Mouse (Mus musculus) embryonic fibroblast, embryonic 13.5 days (primary cell): ENCODE measurements around the gene Akt2. TPM values are rescaled to one million over a fixed set of nuclear protein-coding genes. Genes with fewer than 3 reads are reported as not detected.
"Not testable (repeated sequence)": the region's sequence is repeated elsewhere in the genome, so short reads cannot be mapped to it uniquely, and the experiment has no call there.

Experiments used
- H3K27ac ChIP-seq: 2 replicates; pipeline ENCODE4 v1.5.1; 2012; ENCODE audit warnings: low read length, control low read depth, inconsistent platforms; ENCODE audit not compliant: insufficient read depth
- H3K4me1 ChIP-seq: 2 replicates; pipeline ENCODE4 v1.6.1; 2011; ENCODE audit warnings: low read length; ENCODE audit not compliant: control insufficient read depth, insufficient read depth
- H3K4me3 ChIP-seq: 2 replicates; pipeline ENCODE4 v1.5.1; 2011; ENCODE audit warnings: mild to moderate bottlenecking, control low read depth, low read length; ENCODE audit not compliant: insufficient read depth
- CTCF ChIP-seq: IDR thresholded peaks from 2 replicates; pipeline ENCODE4 v1.5.1; 2011; ENCODE audit warnings: mild to moderate bottlenecking, control low read depth, low read length, moderate library complexity, borderline replicate concordance; ENCODE audit not compliant: insufficient read depth
- POLR2A ChIP-seq: IDR thresholded peaks from 2 replicates; pipeline ENCODE4 v1.6.1; 2011; ENCODE audit warnings: low read depth, mild to moderate bottlenecking, control low read depth, low read length, moderate library complexity
- polyA plus RNA-seq: library from polyadenylated mRNA; stranded (reverse); fragments of >200 nt; gene quantifications from 2 replicates; pipeline ENCODE4 v1.2.4, GENCODE M21; 2011; ENCODE audit warnings: low read depth; ENCODE audit not compliant: missing spikeins, insufficient read length

Akt2 gene
- polyA plus RNA-seq, 1 experiment, result 98.2 TPM

GRCm38 (mm10) chr7:27634691-27635090, 43.3 kb downstream of the Akt2 start:
- Histone ChIP-seq H3K4me1 (no peaks in the 10 kb centered on the region), H3K4me3 (no peak overlapping the region), H3K27ac (no peak overlapping the region)
- TF ChIP-seq CTCF (no peak), POLR2A (no peak)

GRCm38 (mm10) chr7:27635094-27635493, 43.7 kb downstream of the Akt2 start:
- not testable (repeated sequence) for H3K4me3 ChIP-seq, H3K27ac ChIP-seq, H3K4me1 ChIP-seq

GRCm38 (mm10) chr7:27644471-27644870, 53.1 kb downstream of the Akt2 start:
- Histone ChIP-seq H3K27ac (no peak overlapping the region), H3K4me3 (no peak overlapping the region), H3K4me1 (no peaks in the 10 kb centered on the region)
- TF ChIP-seq CTCF, result no peak
- no peak for TF ChIP-seq POLR2A

- TF ChIP-seq CTCF (no peak), POLR2A (no peak)
- Histone ChIP-seq H3K27ac (no peak overlapping the region), H3K4me1 (no peaks in the 10 kb centered on the region), H3K4me3 (no peak overlapping the region)
Observed at GRCm38 (mm10) chr7:27646516-27646915, 55.2 kb downstream of the Akt2 start.

GRCm38 (mm10) chr7:27647281-27648002, 56.1 kb downstream of the Akt2 start:
- TF ChIP-seq POLR2A (no peak), CTCF (no peak)
- Histone ChIP-seq H3K27ac (no peak overlapping the region), H3K4me3 (no peak overlapping the region), H3K4me1 (no peaks in the 10 kb centered on the region)

- Histone ChIP-seq H3K4me3 (no peak overlapping the region), H3K27ac (no peak overlapping the region), H3K4me1 (no peaks in the 10 kb centered on the region)
- TF ChIP-seq POLR2A, result no peak
- TF ChIP-seq CTCF, result no peak
Observed at GRCm38 (mm10) chr7:27649723-27650122, 58.4 kb downstream of the Akt2 start.

- H3K4me3 ChIP-seq, result no peak overlapping the region; the same call in 1 of the 2 replicates
- H3K4me1 ChIP-seq, result no peaks in the 10 kb centered on the region
- TF ChIP-seq CTCF (0 out of 2 replicates have a peak, but pooled peaks have one; percentile 18), POLR2A (no peak)
Observed at GRCm38 (mm10) chr7:27650949-27651348, 59.6 kb downstream of the Akt2 start.

GRCm38 (mm10) chr7:27653681-27654437, 62.5 kb downstream of the Akt2 start, which contains the start of gene Ttc9b:
Gene Ttc9b (plus strand): TSS chr7:27653915.
- TF ChIP-seq CTCF, result no peak
- H3K27ac ChIP-seq, result no peak within 1 kb of the TSS
- no peaks in the 10 kb centered on the region for H3K4me1 ChIP-seq
- no peak within 1 kb of the TSS; the same call in 1 of the 2 replicates for H3K4me3 ChIP-seq

More at GRCm38 (mm10) chr7:27650949-27651348, 59.6 kb downstream of the Akt2 start:
- H3K27ac ChIP-seq, result no peak overlapping the region

- TF ChIP-seq POLR2A (no peak), CTCF (no peak)
- H3K4me3 ChIP-seq, result no peak overlapping the region
- H3K27ac ChIP-seq, result no peak overlapping the region
- H3K4me1 ChIP-seq, result no peaks in the 10 kb centered on the region
Observed at GRCm38 (mm10) chr7:27654607-27655276, 63.4 kb downstream of the Akt2 start.

- H3K27ac ChIP-seq, result no peak overlapping the region
- TF ChIP-seq CTCF (no peak), POLR2A (no peak)
- H3K4me1 ChIP-seq, result no peaks in the 10 kb centered on the region
- no peak overlapping the region for H3K4me3 ChIP-seq
Observed at GRCm38 (mm10) chr7:27655545-27655944, 64.2 kb downstream of the Akt2 start.
